Mouse (Mus musculus) layer of hippocampus, adult 2 months (tissue): ENCODE measurements around the gene Zkscan17. TPM values are rescaled to one million over a fixed set of nuclear protein-coding genes. Genes with fewer than 3 reads are reported as not detected.

Experiments
- DNase-seq, 2 experiments: peaks; one replicate each; pipeline ENCODE4 v3.0.0; 2022; ENCODE audit warnings: low spot score in 2 of 2
- H3K27ac ChIP-seq: fragments of 200-600 bp; 2 replicates; pipeline ENCODE4 v1.8.1; 2022
- H3K4me3 ChIP-seq: fragments of 200-600 bp; 2 replicates; pipeline ENCODE4 v1.8.1; 2022; ENCODE audit warnings: mild to moderate bottlenecking
- CTCF ChIP-seq: fragments of 200-600 bp; conservative IDR thresholded peaks from 2 replicates; pipeline ENCODE4 v1.8.1; 2022; ENCODE audit warnings: antibody characterized with exemption, mild to moderate bottlenecking, moderate library complexity
- total RNA-seq, 2 experiments: library from RNA; stranded (reverse); gene quantifications; 2 replicates each; pipeline ENCODE4 v1.2.3; 2021

Zkscan17 gene
- total RNA-seq, 2 experiments from 2014 or later: 8.5 to 8.7 TPM

GRCm38 (mm10) chr11:59538387-59538786 lies 11.8 kb upstream of the Zkscan17 start:
- Histone ChIP-seq H3K27ac (no peak overlapping the region), H3K4me3 (no peak overlapping the region; the same call in 1 of the 2 replicates)
- DNase-seq: peak in 1 of 2 experiments; percentile 32
- peak; percentile 65 for TF ChIP-seq CTCF

GRCm38 (mm10) chr11:59537218-59538130 lies 10.9 kb upstream of the Zkscan17 start:
- DNase-seq: no peak
- Histone ChIP-seq H3K27ac (no peak overlapping the region), H3K4me3 (no peak overlapping the region)
- peak; percentile 72 for TF ChIP-seq CTCF

GRCm38 (mm10) chr11:59531562-59531961 lies 5.0 kb upstream of the Zkscan17 start:
- no peak for TF ChIP-seq CTCF
- Histone ChIP-seq H3K4me3 (no peak overlapping the region), H3K27ac (no peak overlapping the region)
- DNase-seq: no peak

GRCm38 (mm10) chr11:59530870-59531535 lies 4.5 kb upstream of the Zkscan17 start:
- Histone ChIP-seq H3K27ac (no peak overlapping the region), H3K4me3 (no peak overlapping the region)
- no peak for DNase-seq
- no peak for TF ChIP-seq CTCF

- TF ChIP-seq CTCF: no peak
- Histone ChIP-seq H3K4me3 (no peak overlapping the region), H3K27ac (no peak overlapping the region)
- DNase-seq: no peak
Observed at GRCm38 (mm10) chr11:59530221-59530620, 3.7 kb upstream of the Zkscan17 start.

- H3K4me3 ChIP-seq: no peak overlapping the region
- DNase-seq: peak; percentile 87
- H3K27ac ChIP-seq: no peak overlapping the region
- TF ChIP-seq CTCF: peak; percentile 99; the same call in 1 of the 2 replicates
Observed at GRCm38 (mm10) chr11:59525237-59525636, 1.3 kb downstream of the Zkscan17 start.

- TF ChIP-seq CTCF: peak; percentile 48
- Histone ChIP-seq H3K4me3 (no peak overlapping the region), H3K27ac (no peak overlapping the region)
- no peak for DNase-seq
Observed at GRCm38 (mm10) chr11:59524150-59524549, 2.4 kb downstream of the Zkscan17 start.

- Histone ChIP-seq H3K4me3 (no peak overlapping the region), H3K27ac (no peak overlapping the region)
- TF ChIP-seq CTCF: no peak
- no peak for DNase-seq
Observed at GRCm38 (mm10) chr11:59519741-59520495, 6.6 kb downstream of the Zkscan17 start.

- Histone ChIP-seq H3K4me3 (no peak overlapping the region), H3K27ac (no peak overlapping the region)
- no peak for DNase-seq
- no peak for TF ChIP-seq CTCF
Observed at GRCm38 (mm10) chr11:59518226-59518625, 8.3 kb downstream of the Zkscan17 start.

GRCm38 (mm10) chr11:59517441-59517840 lies 9.1 kb downstream of the Zkscan17 start:
- H3K4me3 ChIP-seq: no peak overlapping the region

GRCm38 (mm10) chr11:59514789-59515188 lies 11.8 kb downstream of the Zkscan17 start:
- no peak for TF ChIP-seq CTCF
- Histone ChIP-seq H3K4me3 (no peak overlapping the region), H3K27ac (no peak overlapping the region)
- no peak for DNase-seq

More at GRCm38 (mm10) chr11:59517441-59517840, 9.1 kb downstream of the Zkscan17 start:
- no peak for DNase-seq
- no peak overlapping the region for H3K27ac ChIP-seq
- no peak for TF ChIP-seq CTCF

- TF ChIP-seq CTCF: no peak
- Histone ChIP-seq H3K4me3 (no peak overlapping the region), H3K27ac (no peak overlapping the region)
- no peak for DNase-seq
Observed at GRCm38 (mm10) chr11:59514381-59514780, 12.2 kb downstream of the Zkscan17 start.

- TF ChIP-seq CTCF: peak; percentile 66
- no peak for DNase-seq
- H3K4me3 ChIP-seq: no peak overlapping the region
- H3K27ac ChIP-seq: no peak overlapping the region
Observed at GRCm38 (mm10) chr11:59513556-59513955, 13.0 kb downstream of the Zkscan17 start.
